Mouse (Mus musculus): ENCODE measurements at regions not wholly inside any gene's neighbourhood (a gene's known extent, or its start where the extent isn't known, plus 50 kb on each side); places are given as distances from the start of the nearest gene placed in this dataset.

DNA sequence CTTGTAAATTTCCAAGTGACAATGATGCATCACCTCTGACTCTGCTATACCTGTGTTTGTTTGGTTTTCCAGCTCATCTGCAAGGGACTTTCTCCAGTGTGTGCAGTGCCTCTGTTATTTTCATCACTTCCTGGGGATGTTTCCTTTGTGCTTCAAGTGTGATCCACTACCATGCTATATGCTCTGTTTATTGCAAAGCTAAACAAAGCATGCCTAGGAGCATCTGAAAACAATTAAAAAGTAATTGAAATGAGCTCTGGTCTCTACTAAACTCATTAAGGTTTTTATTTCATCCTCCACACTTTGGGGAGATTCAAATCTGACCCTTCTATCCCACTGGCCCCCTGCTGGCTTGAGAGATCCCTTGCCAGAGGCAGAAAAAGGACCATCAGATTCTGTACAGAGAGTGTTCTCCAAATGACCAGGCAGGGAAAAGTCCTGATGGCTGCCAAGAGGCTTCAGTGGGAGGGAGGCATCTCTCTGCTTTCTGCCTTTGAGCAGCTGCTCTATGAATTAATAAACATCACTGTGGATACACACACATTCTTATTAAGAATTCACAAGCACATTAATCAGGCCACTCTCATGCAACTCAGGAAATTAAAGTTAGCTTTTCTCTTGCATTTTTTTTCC is 57.0 kb downstream of the Amd2 start:
- TF ChIP-seq POLR2A (IDR thresholded peaks at IDR 0.05; ENCODE audit: low read depth, low read length) (no peak), CTCF (IDR thresholded peaks at IDR 0.05; ENCODE audit: borderline replicate concordance, insufficient read depth, low read length) (no peak)
- peak overlapping the region; percentile 12 for H3K27ac ChIP-seq (ENCODE audit: insufficient read depth, low read length)
- H3K4me1 ChIP-seq (ENCODE audit: control insufficient read depth, insufficient read depth, low read length), result no peaks in the 10 kb centered on the region
- H3K4me3 ChIP-seq (ENCODE audit: insufficient read depth, low read length), result no peak overlapping the region

DNA sequence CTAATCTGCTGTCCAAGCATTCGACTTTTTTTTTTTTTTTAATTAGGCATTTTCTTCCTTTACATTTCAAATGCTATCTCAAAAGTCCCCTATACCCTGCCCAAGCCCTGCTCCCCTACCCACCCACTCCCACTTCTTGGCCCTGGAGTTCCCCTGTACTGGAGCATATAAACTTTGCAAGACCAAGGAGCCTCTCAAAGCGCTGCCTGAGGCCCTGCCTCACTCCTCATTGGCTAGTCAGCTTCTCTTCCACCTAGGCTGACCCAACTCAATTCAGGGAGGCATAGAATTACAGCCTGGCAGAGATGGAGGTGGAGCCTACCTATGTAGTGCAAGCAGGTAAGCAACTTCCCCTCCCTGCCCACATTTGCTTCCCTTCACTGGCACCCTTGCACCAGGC is 61.8 kb downstream of the Amd2 start:
- H3K27ac ChIP-seq (ENCODE audit: insufficient read depth, low read length), result no peak overlapping the region
- TF ChIP-seq CTCF (IDR thresholded peaks at IDR 0.05; ENCODE audit: borderline replicate concordance, insufficient read depth, low read length) (no peak), POLR2A (IDR thresholded peaks at IDR 0.05; ENCODE audit: low read depth, low read length) (no peak)
- no peak overlapping the region for H3K4me3 ChIP-seq (ENCODE audit: insufficient read depth, low read length)
- H3K4me1 ChIP-seq (ENCODE audit: control insufficient read depth, insufficient read depth, low read length), result no peaks in the 10 kb centered on the region

DNA sequence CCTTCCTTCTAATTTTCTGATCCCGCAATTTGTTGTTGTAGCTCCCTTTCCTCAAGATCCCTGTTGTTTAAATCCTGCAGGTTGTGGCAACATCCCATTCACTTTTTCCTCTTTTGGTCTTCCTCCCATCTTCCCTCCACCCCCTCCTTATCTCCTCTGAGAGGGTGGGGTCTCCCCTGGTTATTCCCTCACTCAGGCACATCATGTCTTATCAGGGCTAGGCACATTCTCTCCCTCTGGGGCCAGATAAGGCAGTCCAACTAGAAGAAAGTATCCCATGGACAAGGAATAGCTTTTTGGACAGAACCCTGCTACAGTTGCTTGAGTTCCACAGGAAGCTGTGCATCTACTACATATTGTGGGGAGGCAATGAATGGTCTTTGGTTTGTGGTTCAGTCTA is 90.8 kb downstream of the Amd2 start:
- no peak for TF ChIP-seq CTCF (IDR thresholded peaks at IDR 0.05; ENCODE audit: borderline replicate concordance, insufficient read depth, low read length)
- no peak for TF ChIP-seq POLR2A (IDR thresholded peaks at IDR 0.05; ENCODE audit: low read depth, low read length)
- Histone ChIP-seq H3K27ac (ENCODE audit: insufficient read depth, low read length) (no peak overlapping the region), H3K4me3 (ENCODE audit: insufficient read depth, low read length) (no peak overlapping the region), H3K4me1 (ENCODE audit: control insufficient read depth, insufficient read depth, low read length) (no peaks in the 10 kb centered on the region)

DNA sequence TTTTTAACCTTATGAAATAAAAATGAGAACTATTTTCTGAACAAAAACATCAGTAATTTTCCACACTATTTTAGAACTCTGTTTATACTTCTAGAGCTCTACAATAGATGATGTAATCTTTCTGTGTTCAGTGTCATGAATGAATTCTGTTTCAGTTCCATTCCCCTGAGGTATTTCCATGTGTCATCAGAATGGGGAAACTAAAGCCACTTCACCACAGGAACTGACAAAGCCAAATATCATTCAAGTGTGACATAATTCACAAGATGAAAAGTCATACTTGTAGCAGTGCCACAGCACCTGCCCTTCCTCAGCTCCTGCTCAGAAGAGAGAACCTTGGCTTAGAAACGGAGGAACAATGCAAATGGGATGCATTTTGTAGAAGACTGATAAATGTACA is 125.4 kb downstream of the Amd2 start:
- TF ChIP-seq POLR2A (IDR thresholded peaks at IDR 0.05; ENCODE audit: low read depth, low read length), result no peak
- Histone ChIP-seq H3K4me1 (ENCODE audit: control insufficient read depth, insufficient read depth, low read length) (no peaks in the 10 kb centered on the region), H3K27ac (ENCODE audit: insufficient read depth, low read length) (no peak overlapping the region), H3K4me3 (ENCODE audit: insufficient read depth, low read length) (no peak overlapping the region)

Measured in embryonic fibroblast, embryonic 13.5 days (primary cell).